Mouse (Mus musculus) hindbrain, postnatal 0 days (tissue): ENCODE measurements at regions not wholly inside any gene's neighbourhood (a gene's known extent, or its start where the extent isn't known, plus 50 kb on each side); places are given as distances from the start of the nearest gene placed in this dataset.

Experiments
- ATAC-seq: fragments of 200-750 bp; cut with Nextera tagmentation; 2 replicates; pipeline ENCODE4 v1.8.0; 2017; ENCODE audit warnings: mild to moderate bottlenecking, moderate TSS enrichment, moderate library complexity
- DNase-seq: peaks from one replicate; pipeline ENCODE4 v3.0.0-alpha.2; 2015; ENCODE audit warnings: low spot score
- H3K27ac ChIP-seq: fragments of 300-500 bp; sonication (generic); 2 replicates; pipeline ENCODE4 v1.5.1; 2014; ENCODE audit warnings: mild to moderate bottlenecking
- H3K27me3 ChIP-seq: fragments of 300-500 bp; sonication (generic); 2 replicates; pipeline ENCODE4 v1.6.1; 2014; ENCODE audit warnings: low read length, mixed read lengths; ENCODE audit not compliant: insufficient read depth
- H3K36me3 ChIP-seq: fragments of 300-500 bp; sonication (generic); 2 replicates; pipeline ENCODE4 v1.6.1; 2014; ENCODE audit warnings: low read length, mixed read lengths; ENCODE audit not compliant: insufficient read depth
- H3K4me1 ChIP-seq: fragments of 300-500 bp; sonication (generic); 2 replicates; pipeline ENCODE4 v1.6.1; 2014; ENCODE audit warnings: antibody characterized with exemption, low read length, mixed read lengths; ENCODE audit not compliant: insufficient read depth
- H3K4me2 ChIP-seq: fragments of 300-500 bp; sonication (generic); 2 replicates; pipeline ENCODE4 v1.6.1; 2014; ENCODE audit warnings: low read depth, mild to moderate bottlenecking, low read length, moderate library complexity, mixed read lengths
- H3K4me3 ChIP-seq: fragments of 300-500 bp; sonication (generic); 2 replicates; pipeline ENCODE4 v1.5.1; 2014; ENCODE audit warnings: low read length
- H3K9ac ChIP-seq: fragments of 300-500 bp; sonication (generic); replicated peaks from 2 replicates; pipeline ENCODE4 v1.6.1; 2014; ENCODE audit warnings: mild to moderate bottlenecking, low read length, moderate library complexity, mixed read lengths
- H3K9me3 ChIP-seq: fragments of 300-500 bp; sonication (generic); 2 replicates; pipeline ENCODE4 v1.6.1; 2016; ENCODE audit warnings: low read length, mixed read lengths
- CTCF ChIP-seq: IDR thresholded peaks from 2 replicates; pipeline ENCODE4 v1.5.1; 2016; ENCODE audit warnings: antibody characterized with exemption, control low read depth, low read depth
- WGBS: fragments of 180-500 bp; shearing (Covaris S2); extraction: QIAGEN DNeasy Blood & Tissue Kit; methylation state at CpG from one replicate; pipeline ENCODE4 v1.1.7; 2014; 5-methylcytosine and 5-hydroxymethylcytosine counted together

DNA sequence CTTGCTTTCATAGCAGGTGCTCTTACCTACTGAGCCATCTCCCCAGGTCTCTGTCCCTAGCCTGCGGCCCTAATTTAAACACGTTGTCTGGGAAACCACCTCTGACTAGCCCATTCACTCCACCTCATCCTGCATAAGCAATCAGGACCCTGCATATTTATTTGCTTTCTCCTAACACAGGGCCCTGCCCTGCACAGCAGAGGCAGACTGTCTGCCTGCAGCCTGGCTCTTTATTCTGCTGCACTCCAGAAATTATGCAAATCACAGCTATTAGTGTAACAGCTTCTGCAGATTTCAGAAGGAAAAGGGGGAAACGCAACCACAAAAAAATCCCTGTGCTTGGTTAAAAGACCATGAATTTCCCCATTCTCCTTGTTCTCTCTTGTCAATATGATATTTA lies 505.9 kb upstream of the Vstm2b start:
- no peak overlapping the region for H3K27ac ChIP-seq
- no peak overlapping the region for H3K9ac ChIP-seq
- peak; percentile 55; the same call in 1 of the 2 replicates for ATAC-seq

DNA sequence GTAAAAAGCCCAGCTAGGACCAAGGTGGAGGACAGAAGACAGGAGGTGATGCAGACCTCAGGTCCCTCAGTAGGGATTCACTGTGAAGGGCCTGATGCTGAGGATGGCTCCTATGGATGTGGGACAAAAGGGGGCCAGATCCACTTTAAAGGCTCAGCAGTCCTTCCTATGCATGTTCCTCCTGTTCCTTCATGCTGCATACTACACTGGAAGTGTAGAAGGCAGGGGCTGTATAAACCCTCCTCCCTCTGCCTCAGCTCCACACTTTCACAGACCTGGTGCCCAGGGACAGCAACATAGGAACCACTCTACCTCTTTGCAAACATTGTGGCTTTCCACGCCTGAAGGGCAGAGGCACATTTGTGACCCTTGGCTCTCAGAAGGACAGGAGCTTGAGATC lies 505.4 kb upstream of the Vstm2b start:
- Histone ChIP-seq H3K27me3 (no peaks in the 10 kb centered on the region), H3K27ac (no peak overlapping the region), H3K9ac (no peak overlapping the region), H3K4me3 (no peak overlapping the region), H3K9me3 (no peaks in the 10 kb centered on the region), H3K4me2 (no peak overlapping the region), H3K36me3 (no peaks in the 10 kb centered on the region), H3K4me1 (no peaks in the 10 kb centered on the region)
- 76% methylated on average over 1 of the region's 1 CpGs for WGBS
- no peak for TF ChIP-seq CTCF
- ATAC-seq (no peak), DNase-seq (no peak)

More for the DNA sequence above, 505.9 kb upstream of the Vstm2b start:
- H3K27me3 ChIP-seq: no peaks in the 10 kb centered on the region
- H3K9me3 ChIP-seq: no peaks in the 10 kb centered on the region
- H3K4me3 ChIP-seq: no peak overlapping the region
- no peak for TF ChIP-seq CTCF
- DNase-seq: peak; percentile 28
- no peaks in the 10 kb centered on the region for H3K36me3 ChIP-seq
- H3K4me1 ChIP-seq: no peaks in the 10 kb centered on the region
- H3K4me2 ChIP-seq: no peak overlapping the region
- WGBS: 7% methylated on average over 3 of the region's 3 CpGs

DNA sequence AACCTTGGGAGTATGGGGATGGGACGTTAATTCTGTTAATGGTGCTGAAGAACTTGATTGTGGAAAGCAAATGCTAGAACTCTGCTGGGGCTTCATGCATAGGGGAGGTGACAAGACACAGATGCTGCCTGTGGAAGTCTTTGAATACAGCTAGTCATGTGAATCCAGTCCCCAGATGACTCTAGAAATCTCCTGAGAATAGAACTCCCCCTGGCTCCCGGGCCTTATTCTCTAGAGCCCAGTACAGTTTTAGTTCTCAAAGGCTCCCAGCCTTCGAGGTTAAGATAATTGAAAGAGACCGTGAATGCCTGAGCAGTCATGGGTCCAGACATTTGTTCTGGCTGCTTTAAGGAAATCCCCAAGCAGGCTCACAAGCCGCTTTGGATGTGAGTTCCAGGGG lies 499.9 kb upstream of the Vstm2b start:
- H3K4me3 ChIP-seq: no peak overlapping the region
- H3K4me1 ChIP-seq: no peaks in the 10 kb centered on the region
- no peak for TF ChIP-seq CTCF
- no peak for DNase-seq
- H3K27ac ChIP-seq: no peak overlapping the region
- no peak for ATAC-seq
- no peaks in the 10 kb centered on the region for H3K27me3 ChIP-seq
- 48% methylated on average over 5 of the region's 5 CpGs for WGBS
- no peaks in the 10 kb centered on the region for H3K36me3 ChIP-seq
- H3K9me3 ChIP-seq: no peaks in the 10 kb centered on the region
- H3K9ac ChIP-seq: no peak overlapping the region
- no peak overlapping the region for H3K4me2 ChIP-seq

DNA sequence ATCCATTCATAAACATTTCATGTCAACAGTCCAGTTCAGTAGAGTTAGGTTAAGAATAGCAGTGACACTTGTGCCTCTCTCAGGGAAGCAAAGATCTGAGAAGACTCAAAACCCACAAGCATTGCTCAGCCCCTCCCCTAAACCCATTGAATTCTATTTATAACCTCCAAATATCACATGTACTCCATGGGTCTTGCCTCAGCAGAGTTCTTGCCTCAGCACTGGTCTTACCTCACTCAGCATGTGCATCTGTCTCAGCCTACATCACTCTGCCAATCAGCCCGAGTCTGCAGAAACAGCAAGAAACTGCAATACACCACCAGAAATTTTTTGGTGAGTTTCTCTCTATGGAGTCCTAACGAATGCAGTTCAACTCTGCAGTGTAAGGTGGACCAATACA lies 478.8 kb upstream of the Vstm2b start:
- Histone ChIP-seq H3K9ac (no peak overlapping the region), H3K4me3 (no peak overlapping the region), H3K36me3 (no peaks in the 10 kb centered on the region), H3K27ac (no peak overlapping the region), H3K9me3 (no peaks in the 10 kb centered on the region), H3K4me2 (no peak overlapping the region), H3K27me3 (no peaks in the 10 kb centered on the region), H3K4me1 (no peaks in the 10 kb centered on the region)
- DNase-seq: no peak
- TF ChIP-seq CTCF: no peak
- ATAC-seq: no peak
- 78% methylated on average over 2 of the region's 2 CpGs for WGBS

DNA sequence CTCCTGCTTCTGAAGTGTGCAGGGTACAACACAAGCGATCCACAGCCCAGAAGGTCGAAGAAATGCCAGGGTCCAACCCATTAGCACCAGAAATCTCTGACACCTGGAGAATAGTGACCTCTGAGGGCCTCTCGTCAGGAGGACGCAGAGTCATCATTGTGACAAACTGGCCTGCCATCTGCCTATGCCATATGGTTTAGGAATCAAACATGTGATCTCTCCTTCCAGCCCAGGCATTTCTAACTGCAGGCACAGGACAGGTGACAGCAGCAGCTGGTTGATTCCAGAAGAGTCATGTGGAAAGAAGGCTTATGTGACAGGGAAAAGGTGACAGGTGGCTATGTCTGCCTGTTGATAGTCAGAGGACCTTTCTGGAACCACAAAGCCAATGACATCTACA lies 476.0 kb upstream of the Vstm2b start:
- H3K27ac ChIP-seq: no peak overlapping the region
- no peak overlapping the region for H3K4me3 ChIP-seq
- DNase-seq: peak; percentile 58
- no peaks in the 10 kb centered on the region for H3K36me3 ChIP-seq
- 62% methylated on average over 4 of the region's 4 CpGs for WGBS
- H3K9ac ChIP-seq: no peak overlapping the region
- TF ChIP-seq CTCF: no peak
- no peaks in the 10 kb centered on the region for H3K27me3 ChIP-seq
- H3K4me1 ChIP-seq: no peaks in the 10 kb centered on the region
- peak; percentile 89 for ATAC-seq
- no peaks in the 10 kb centered on the region for H3K9me3 ChIP-seq
- no peak overlapping the region for H3K4me2 ChIP-seq

DNA sequence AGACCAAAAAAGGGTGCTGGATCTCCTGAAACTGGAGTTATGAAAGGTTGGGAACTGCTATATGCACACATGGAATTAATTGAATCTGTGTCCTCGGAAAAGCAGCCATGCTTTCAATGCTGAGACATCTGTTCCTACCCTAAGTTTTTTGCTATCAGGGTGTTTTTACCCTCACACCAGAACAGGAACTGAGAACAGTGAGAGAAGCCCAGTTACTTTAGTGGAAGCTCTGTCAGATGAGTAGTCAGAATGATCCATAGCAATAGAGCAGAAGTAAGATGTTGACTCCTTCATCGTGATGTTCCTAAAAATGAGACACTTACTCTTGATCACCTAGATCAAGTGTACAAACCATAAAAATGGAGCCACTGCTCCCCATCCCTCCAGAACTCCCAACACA lies 468.7 kb upstream of the Vstm2b start:
- ATAC-seq (no peak), DNase-seq (no peak)
- Histone ChIP-seq H3K4me1 (no peaks in the 10 kb centered on the region), H3K4me2 (no peak overlapping the region), H3K9ac (no peak overlapping the region), H3K4me3 (no peak overlapping the region), H3K27me3 (no peaks in the 10 kb centered on the region), H3K36me3 (no peaks in the 10 kb centered on the region), H3K27ac (no peak overlapping the region), H3K9me3 (no peaks in the 10 kb centered on the region)
- no peak for TF ChIP-seq CTCF
- 92% methylated on average over 2 of the region's 2 CpGs for WGBS

DNA sequence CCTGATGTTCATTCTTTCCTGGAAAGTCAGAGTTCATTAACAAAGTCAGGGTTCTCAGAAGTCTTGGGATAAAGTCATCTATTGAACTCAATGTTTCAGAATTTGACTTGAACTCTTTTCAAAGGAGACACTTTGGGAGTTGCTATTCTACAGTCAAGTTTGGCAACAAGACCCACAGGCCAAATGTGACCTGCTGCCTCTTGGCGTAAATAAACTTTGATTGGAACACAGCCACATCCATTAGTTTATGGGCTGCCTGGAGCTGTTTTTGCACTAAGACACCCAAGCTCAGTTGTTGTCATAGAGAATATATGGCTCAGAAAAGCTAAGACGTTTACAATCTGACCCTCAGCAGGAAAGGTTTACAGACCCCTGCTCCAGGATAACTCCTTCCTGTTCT lies 464.2 kb upstream of the Vstm2b start:
- TF ChIP-seq CTCF: no peak
- no peaks in the 10 kb centered on the region for H3K36me3 ChIP-seq
- H3K9ac ChIP-seq: no peak overlapping the region
- whole genome bisulfite sequencing: 38% methylated on average over 2 of the region's 2 CpGs
- no peak overlapping the region for H3K4me3 ChIP-seq
- no peaks in the 10 kb centered on the region for H3K27me3 ChIP-seq
- no peaks in the 10 kb centered on the region for H3K9me3 ChIP-seq
- H3K27ac ChIP-seq: no peak overlapping the region
- ATAC-seq (no peak), DNase-seq (peak; percentile 28)
- no peaks in the 10 kb centered on the region for H3K4me1 ChIP-seq
- no peak overlapping the region for H3K4me2 ChIP-seq

DNA sequence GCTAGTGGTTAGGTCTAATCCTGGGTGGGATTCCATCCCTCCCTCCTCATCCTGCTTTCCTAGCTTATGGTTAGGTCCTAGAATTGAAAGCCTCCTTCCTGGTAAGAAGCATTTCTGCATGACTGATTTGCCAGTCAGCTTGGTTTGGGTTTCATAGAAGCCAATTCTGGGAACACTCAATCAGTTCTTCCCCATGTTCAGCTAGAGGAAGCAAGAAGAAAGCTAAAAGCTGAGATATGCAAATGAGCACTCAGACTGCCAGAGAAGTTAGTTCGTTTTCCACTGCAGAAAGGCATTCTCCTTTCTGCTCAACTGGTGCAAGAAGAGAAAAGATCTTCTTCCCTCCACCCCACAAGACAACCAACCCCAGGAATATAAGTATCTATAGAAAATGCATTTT lies 457.0 kb upstream of the Vstm2b start:
- WGBS: 26% methylated on average over 1 of the region's 1 CpGs
- ATAC-seq: no peak

More for the DNA sequence above, 457.0 kb upstream of the Vstm2b start:
- H3K9ac ChIP-seq: no peak overlapping the region
- no peak for DNase-seq
- no peak overlapping the region for H3K27ac ChIP-seq
- H3K4me3 ChIP-seq: no peak overlapping the region
- no peaks in the 10 kb centered on the region for H3K4me1 ChIP-seq
- no peak overlapping the region for H3K4me2 ChIP-seq
- H3K9me3 ChIP-seq: no peaks in the 10 kb centered on the region
- TF ChIP-seq CTCF: no peak
- no peaks in the 10 kb centered on the region for H3K36me3 ChIP-seq
- no peaks in the 10 kb centered on the region for H3K27me3 ChIP-seq
